Mouse (Mus musculus) stomach, postnatal 0 days (tissue): ENCODE results near the gene Ccdc12.
A peak's percentile ranks its signal among the peaks of the same experiment; 100 is the strongest.

Experiments
- CTCF ChIP-seq: IDR thresholded peaks from 2 replicates; pipeline ENCODE4 v1.5.1; 2016; ENCODE audit warnings: antibody characterized with exemption, low read depth, mild to moderate bottlenecking, moderate library complexity
- EP300 ChIP-seq: optimal IDR thresholded peaks from 2 replicates; pipeline ENCODE3; 2016; ENCODE audit warnings: antibody characterized with exemption

- TF ChIP-seq EP300: peak; percentile 84
- no peak for TF ChIP-seq CTCF
Observed at GRCm38 (mm10) chr9:110685591-110685990, 29.3 kb downstream of the Ccdc12 start.
